Mouse (Mus musculus): ENCODE data around the gene Prap1. TPM values are rescaled to one million over a fixed set of nuclear protein-coding genes. Genes with fewer than 3 reads are reported as not detected.
"Not testable (repeated sequence)": the region's sequence is repeated elsewhere in the genome, so short reads cannot be mapped to it uniquely, and the experiment has no call there.

Gene Prap1
- total RNA-seq, 2 experiments from 2014 or later, result not detected

- intact Hi-C loops (cut with DNase I; ENCODE audit: low total_unique reads), result no loop called here
- DNase-seq, result peak; percentile 95
Measured at GRCm38 (mm10) chr7:140125278-140126021, 32.3 kb downstream of the Prap1 start.

- intact Hi-C loops (cut with DNase I; ENCODE audit: low total_unique reads), result no loop called here
- no peak for DNase-seq
Measured at GRCm38 (mm10) chr7:140126022-140126350, 32.8 kb downstream of the Prap1 start.

- intact Hi-C loops (cut with DNase I; ENCODE audit: low total_unique reads), result no loop called here
- DNase-seq, result no peak
Measured at GRCm38 (mm10) chr7:140126934-140127333, 33.7 kb downstream of the Prap1 start.

- intact Hi-C loops (cut with DNase I; ENCODE audit: low total_unique reads), result no loop called here
- DNase-seq, result no peak
Measured at GRCm38 (mm10) chr7:140127911-140128310, 34.7 kb downstream of the Prap1 start.

GRCm38 (mm10) chr7:140132184-140132583, 39.0 kb downstream of the Prap1 start:
- intact Hi-C loops (cut with DNase I; ENCODE audit: low total_unique reads); DNase-seq: not testable (repeated sequence)

- DNase-seq; intact Hi-C loops (cut with DNase I; ENCODE audit: low total_unique reads): not testable (repeated sequence)
Measured at GRCm38 (mm10) chr7:140134033-140134432, 40.8 kb downstream of the Prap1 start.

- no peak for DNase-seq
- intact Hi-C loops (cut with DNase I; ENCODE audit: low total_unique reads), result no loop called here
Measured at GRCm38 (mm10) chr7:140135106-140135770, 42.0 kb downstream of the Prap1 start.

- intact Hi-C loops (cut with DNase I; ENCODE audit: low total_unique reads), result no loop called here
Measured at GRCm38 (mm10) chr7:140137135-140138020, 44.2 kb downstream of the Prap1 start, which contains the start of gene Mtg1. Mtg1 (plus strand) TSS chr7:140137564.

GRCm38 (mm10) chr7:140138021-140138310, 44.8 kb downstream of the Prap1 start:
- no peak for DNase-seq
- intact Hi-C loops (cut with DNase I; ENCODE audit: low total_unique reads), result no loop called here

More at GRCm38 (mm10) chr7:140137135-140138020, 44.2 kb downstream of the Prap1 start, which contains the start of gene Mtg1:
- peak; percentile 96 for DNase-seq

GRCm38 (mm10) chr7:140141350-140141749, 48.2 kb downstream of the Prap1 start:
- intact Hi-C loops (cut with DNase I; ENCODE audit: low total_unique reads), result no loop called here
- peak; percentile 63 for DNase-seq

- intact Hi-C loops (cut with DNase I; ENCODE audit: low total_unique reads), result loop anchor here (2.0 kb wide), 1 partner anchor 68 kb away; no protein-coding TSS in a partner anchor
- no peak for DNase-seq
Measured at GRCm38 (mm10) chr7:140144550-140144949, 51.4 kb downstream of the Prap1 start.

Other genes with a start within 250 kb of the Prap1 start
- under 1 TPM; 0.04 to 0.08 TPM for gene Kndc1, start 198.7 kb upstream of the Prap1 start, total RNA-seq (2021)
- not detected for gene Utf1, start 149.6 kb upstream of the Prap1 start, total RNA-seq (2021)
- gene 6430531B16Rik, start 114.6 kb upstream of the Prap1 start, total RNA-seq (2021), result not detected
- under 1 TPM; 0.59 to 0.75 TPM for gene Adam8, start 100.8 kb upstream of the Prap1 start, total RNA-seq (2021)
- gene Zfp511, start 57.0 kb upstream of the Prap1 start, total RNA-seq (2021), result 1 to 10 TPM; 6.9 to 7.4 TPM
- gene Tubgcp2, start 56.7 kb upstream of the Prap1 start, total RNA-seq (2021), result 10 to 100 TPM; 16.3 to 18.1 TPM
- gene Msx3, start 44.3 kb upstream of the Prap1 start, total RNA-seq (2021), result not detected
- under 1 TPM; 0.31 to 0.53 TPM for gene Caly, start 10.8 kb upstream of the Prap1 start, total RNA-seq (2021)
- gene Fuom, start 9.0 kb downstream of the Prap1 start, total RNA-seq (2021), result 10 to 100 TPM; 33.6 to 43.7 TPM
- 1 to 10 TPM; 3.7 to 4.7 TPM for gene Paox, start 22.4 kb downstream of the Prap1 start, total RNA-seq (2021)
- 100 to 1,000 TPM in 1 of 2 experiments, 10 to 100 TPM in 1; 91.8 to 114 TPM for gene Echs1, start 23.1 kb downstream of the Prap1 start, total RNA-seq (2021)
- 10 to 100 TPM; 22.9 to 23.6 TPM for gene Mtg1, start 44.2 kb downstream of the Prap1 start, total RNA-seq (2021)
- gene Sprn, start 61.5 kb downstream of the Prap1 start, total RNA-seq (2021), result under 1 TPM; 0.23 to 0.47 TPM
- not detected for gene Olfr522, start 71.4 kb downstream of the Prap1 start, total RNA-seq (2021)
- not detected for gene Olfr523, start 79.8 kb downstream of the Prap1 start, total RNA-seq (2021)
- not detected for gene Olfr524, start 112.6 kb downstream of the Prap1 start, total RNA-seq (2021)
- gene Cd163l1, start 124.9 kb downstream of the Prap1 start, total RNA-seq (2021), result not detected
- gene 5830411N06Rik, start 153.9 kb downstream of the Prap1 start, total RNA-seq (2021), result not detected
- gene Olfr525, start 227.5 kb downstream of the Prap1 start, total RNA-seq (2021), result not detected
- gene Olfr527, start 240.6 kb downstream of the Prap1 start, total RNA-seq (2021), result not detected

Data from gastrocnemius, postnatal 14 days (tissue).